40 mouse cellular contexts compared by ENCODE assay signal in the genomic region with DNA sequence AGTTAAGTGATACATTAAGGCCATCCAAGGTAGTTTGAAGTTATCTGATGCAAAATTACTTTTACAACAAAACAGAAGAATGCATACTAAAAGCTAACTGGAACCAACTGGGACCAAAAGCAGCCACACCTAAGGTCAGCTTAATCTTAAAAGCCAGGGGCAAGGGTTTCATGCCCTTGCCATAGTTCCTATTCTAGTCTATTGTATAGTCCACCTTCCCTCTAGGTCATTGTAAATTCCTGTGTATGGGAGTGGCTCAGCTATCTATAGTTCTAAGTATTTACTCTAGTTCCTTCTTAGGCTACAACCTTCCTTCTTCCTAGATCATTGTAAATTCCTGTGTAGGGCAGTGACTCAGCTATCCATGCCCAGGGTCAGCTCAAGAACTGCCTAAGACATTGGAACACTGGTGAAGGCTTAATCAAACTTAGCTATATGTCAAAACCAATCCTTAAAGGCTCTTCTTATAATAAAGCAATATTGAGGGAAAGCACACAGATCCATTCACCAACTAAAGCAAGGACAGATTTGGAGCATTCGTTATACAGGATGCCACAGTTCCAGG. TPM values are rescaled to one million over a fixed set of nuclear protein-coding genes. Genes with fewer than 3 reads are reported as not detected.
"Had no signal": no experiment of that assay in that cellular context is flagged by ENCODE, and none has a peak within 500 bp of the region (broad histone marks: within the 10 kb centered on the region; RNA-seq: fewer than 3 reads in every experiment).

No protein-coding gene starts in this region.

RNA-seq across cellular contexts. Expression of a gene that starts 15.2 kb away (rescaled TPM):
- total RNA-seq: heart, postnatal 10 days; heart, postnatal 14 days; heart, postnatal 25 days; heart, postnatal 36 days; heart, postnatal 4 days; hematopoietic stem cell, adult 5-6 weeks; hindbrain, postnatal 0 days; layer of hippocampus, adult 18-20 months; layer of hippocampus, adult 2 months; layer of hippocampus, adult 8-10 months; layer of hippocampus, postnatal 10 days; layer of hippocampus, postnatal 14 days; layer of hippocampus, postnatal 25 days; layer of hippocampus, postnatal 36 days; left cerebral cortex, adult 18-20 months; left cerebral cortex, adult 2 months; left cerebral cortex, adult 8-10 months had no signal
- polyA plus RNA-seq: heart, embryonic 12.5 days; heart, embryonic 13.5 days; heart, embryonic 14.5 days; heart, embryonic 15.5 days; heart, embryonic 16.5 days; heart, postnatal 0 days; hindbrain, embryonic 10.5 days; hindbrain, embryonic 11.5 days; hindbrain, embryonic 12.5 days; hindbrain, embryonic 13.5 days; hindbrain, embryonic 14.5 days; hindbrain, embryonic 15.5 days; hindbrain, embryonic 16.5 days; hindbrain, postnatal 0 days; inflammation-experienced regulatory T-cells, adult 6 months; intestine, embryonic 14.5 days; intestine, embryonic 15.5 days; intestine, postnatal 0 days; kidney, adult 2 months; kidney, embryonic 14.5 days; kidney, embryonic 15.5 days; kidney, embryonic 16.5 days; kidney, postnatal 0 days; large intestine, adult 2 months had no signal

RNA-seq across cellular contexts. Expression of a gene that starts 15.7 kb away (rescaled TPM):
- total RNA-seq: heart, postnatal 10 days; heart, postnatal 14 days; heart, postnatal 25 days; heart, postnatal 36 days; heart, postnatal 4 days; hematopoietic stem cell, adult 5-6 weeks; hindbrain, postnatal 0 days; layer of hippocampus, adult 18-20 months; layer of hippocampus, adult 2 months; layer of hippocampus, adult 8-10 months; layer of hippocampus, postnatal 10 days; layer of hippocampus, postnatal 14 days; layer of hippocampus, postnatal 25 days; layer of hippocampus, postnatal 36 days; left cerebral cortex, adult 18-20 months; left cerebral cortex, adult 2 months; left cerebral cortex, adult 8-10 months had no signal
- polyA plus RNA-seq: heart, embryonic 12.5 days; heart, embryonic 13.5 days; heart, embryonic 14.5 days; heart, embryonic 15.5 days; heart, embryonic 16.5 days; heart, postnatal 0 days; hindbrain, embryonic 10.5 days; hindbrain, embryonic 11.5 days; hindbrain, embryonic 12.5 days; hindbrain, embryonic 13.5 days; hindbrain, embryonic 14.5 days; hindbrain, embryonic 15.5 days; hindbrain, embryonic 16.5 days; hindbrain, postnatal 0 days; inflammation-experienced regulatory T-cells, adult 6 months; intestine, embryonic 14.5 days; intestine, embryonic 15.5 days; intestine, postnatal 0 days; kidney, adult 2 months; kidney, embryonic 14.5 days; kidney, embryonic 15.5 days; kidney, embryonic 16.5 days; kidney, postnatal 0 days; large intestine, adult 2 months had no signal

RNA-seq across cellular contexts. Expression of a gene that starts 24.8 kb away (rescaled TPM):
- total RNA-seq: heart, postnatal 10 days; heart, postnatal 14 days; heart, postnatal 25 days; heart, postnatal 36 days; heart, postnatal 4 days; hematopoietic stem cell, adult 5-6 weeks; hindbrain, postnatal 0 days; layer of hippocampus, adult 18-20 months; layer of hippocampus, adult 2 months; layer of hippocampus, adult 8-10 months; layer of hippocampus, postnatal 10 days; layer of hippocampus, postnatal 14 days; layer of hippocampus, postnatal 25 days; layer of hippocampus, postnatal 36 days; left cerebral cortex, adult 18-20 months; left cerebral cortex, adult 2 months; left cerebral cortex, adult 8-10 months had no signal
- polyA plus RNA-seq: heart, embryonic 12.5 days; heart, embryonic 13.5 days; heart, embryonic 14.5 days; heart, embryonic 15.5 days; heart, embryonic 16.5 days; heart, postnatal 0 days; hindbrain, embryonic 10.5 days; hindbrain, embryonic 11.5 days; hindbrain, embryonic 12.5 days; hindbrain, embryonic 13.5 days; hindbrain, embryonic 14.5 days; hindbrain, embryonic 15.5 days; inflammation-experienced regulatory T-cells, adult 6 months; intestine, embryonic 14.5 days; intestine, embryonic 15.5 days; intestine, postnatal 0 days; kidney, adult 2 months; kidney, embryonic 14.5 days; kidney, embryonic 15.5 days; kidney, embryonic 16.5 days; kidney, postnatal 0 days; large intestine, adult 2 months had no signal

RNA-seq across cellular contexts. Expression of a gene that starts 26.6 kb away (rescaled TPM):
- total RNA-seq: heart, postnatal 10 days; heart, postnatal 14 days; heart, postnatal 25 days; heart, postnatal 36 days; heart, postnatal 4 days; hematopoietic stem cell, adult 5-6 weeks; hindbrain, postnatal 0 days; layer of hippocampus, adult 18-20 months; layer of hippocampus, adult 2 months; layer of hippocampus, adult 8-10 months; layer of hippocampus, postnatal 10 days; layer of hippocampus, postnatal 14 days; layer of hippocampus, postnatal 25 days; layer of hippocampus, postnatal 36 days; left cerebral cortex, adult 18-20 months; left cerebral cortex, adult 2 months; left cerebral cortex, adult 8-10 months had no signal
- polyA plus RNA-seq: heart, embryonic 12.5 days; heart, embryonic 13.5 days; heart, embryonic 14.5 days; heart, embryonic 15.5 days; heart, embryonic 16.5 days; heart, postnatal 0 days; hindbrain, embryonic 10.5 days; hindbrain, embryonic 11.5 days; hindbrain, embryonic 12.5 days; hindbrain, embryonic 13.5 days; hindbrain, embryonic 14.5 days; hindbrain, embryonic 15.5 days; hindbrain, embryonic 16.5 days; hindbrain, postnatal 0 days; inflammation-experienced regulatory T-cells, adult 6 months; intestine, embryonic 14.5 days; intestine, embryonic 15.5 days; intestine, postnatal 0 days; kidney, adult 2 months; kidney, embryonic 14.5 days; kidney, embryonic 15.5 days; kidney, embryonic 16.5 days; kidney, postnatal 0 days; large intestine, adult 2 months had no signal

RNA-seq across cellular contexts. Expression of a gene that starts 32.7 kb away (rescaled TPM):
- total RNA-seq: heart, postnatal 10 days; heart, postnatal 14 days; heart, postnatal 25 days; heart, postnatal 36 days; heart, postnatal 4 days; hematopoietic stem cell, adult 5-6 weeks; hindbrain, postnatal 0 days; layer of hippocampus, adult 18-20 months; layer of hippocampus, adult 2 months; layer of hippocampus, adult 8-10 months; layer of hippocampus, postnatal 10 days; layer of hippocampus, postnatal 14 days; layer of hippocampus, postnatal 25 days; layer of hippocampus, postnatal 36 days; left cerebral cortex, adult 18-20 months; left cerebral cortex, adult 2 months; left cerebral cortex, adult 8-10 months had no signal
- polyA plus RNA-seq: heart, embryonic 12.5 days; heart, embryonic 13.5 days; heart, embryonic 14.5 days; heart, embryonic 15.5 days; heart, embryonic 16.5 days; heart, postnatal 0 days; hindbrain, embryonic 10.5 days; hindbrain, embryonic 11.5 days; hindbrain, embryonic 12.5 days; hindbrain, embryonic 13.5 days; hindbrain, embryonic 14.5 days; hindbrain, embryonic 15.5 days; hindbrain, embryonic 16.5 days; hindbrain, postnatal 0 days; inflammation-experienced regulatory T-cells, adult 6 months; intestine, embryonic 14.5 days; intestine, embryonic 15.5 days; intestine, postnatal 0 days; kidney, adult 2 months; kidney, embryonic 14.5 days; kidney, embryonic 15.5 days; kidney, embryonic 16.5 days; kidney, postnatal 0 days; large intestine, adult 2 months had no signal
